Mouse (Mus musculus): ENCODE measurements around the gene Trp53tg5.

DNA sequence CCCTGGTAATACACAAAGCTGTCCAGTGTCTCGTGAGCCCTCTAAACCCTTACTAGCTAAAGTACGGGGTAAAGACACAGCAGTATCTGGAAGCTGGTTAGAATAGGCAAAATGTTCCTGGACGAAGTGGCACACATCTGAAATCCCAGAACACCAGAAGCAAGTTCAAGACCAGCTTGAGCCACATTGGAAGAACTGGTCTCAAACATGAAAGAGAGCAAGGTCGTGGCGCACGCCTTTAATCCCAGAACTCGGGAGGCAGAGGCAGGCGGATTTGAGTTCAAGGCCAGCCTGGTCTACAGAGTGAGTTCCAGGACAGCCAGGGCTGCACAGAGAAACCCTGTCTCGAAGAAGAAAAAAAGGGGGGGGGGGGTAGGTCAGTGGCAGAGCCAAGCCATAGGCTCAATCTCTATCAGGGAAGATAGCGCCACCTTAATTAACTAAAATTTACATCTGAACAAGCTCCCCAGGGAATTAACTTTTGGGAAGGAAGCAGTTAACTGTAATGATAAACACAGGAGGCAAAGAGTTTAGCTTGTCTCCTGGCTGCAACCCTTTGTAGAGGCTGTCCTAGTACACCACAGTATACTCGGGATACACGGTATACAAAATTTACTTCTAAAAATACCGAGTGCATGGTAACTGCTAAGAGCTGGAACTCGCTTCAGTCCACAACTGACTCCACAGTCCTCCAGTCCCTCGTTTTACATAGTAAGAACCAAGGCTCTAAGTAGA, 43.5 kb downstream of the Trp53tg5 start:
- no peak for TF ChIP-seq CTCF (conservative IDR thresholded peaks at IDR 0.05; ENCODE audit: low read length)
- peak; percentile 18; the same call in 1 of the 2 replicates for TF ChIP-seq NANOG (IDR thresholded peaks at IDR 0.05; ENCODE audit: borderline replicate concordance, low read length)
- TF ChIP-seq POU5F1 (IDR thresholded peaks at IDR 0.05; ENCODE audit: borderline replicate concordance, low read length) = no peak

All from E14TG2a.4 (cell line).